Mouse (Mus musculus): Measurements from ENCODE around the gene Ccdc24.

DNA sequence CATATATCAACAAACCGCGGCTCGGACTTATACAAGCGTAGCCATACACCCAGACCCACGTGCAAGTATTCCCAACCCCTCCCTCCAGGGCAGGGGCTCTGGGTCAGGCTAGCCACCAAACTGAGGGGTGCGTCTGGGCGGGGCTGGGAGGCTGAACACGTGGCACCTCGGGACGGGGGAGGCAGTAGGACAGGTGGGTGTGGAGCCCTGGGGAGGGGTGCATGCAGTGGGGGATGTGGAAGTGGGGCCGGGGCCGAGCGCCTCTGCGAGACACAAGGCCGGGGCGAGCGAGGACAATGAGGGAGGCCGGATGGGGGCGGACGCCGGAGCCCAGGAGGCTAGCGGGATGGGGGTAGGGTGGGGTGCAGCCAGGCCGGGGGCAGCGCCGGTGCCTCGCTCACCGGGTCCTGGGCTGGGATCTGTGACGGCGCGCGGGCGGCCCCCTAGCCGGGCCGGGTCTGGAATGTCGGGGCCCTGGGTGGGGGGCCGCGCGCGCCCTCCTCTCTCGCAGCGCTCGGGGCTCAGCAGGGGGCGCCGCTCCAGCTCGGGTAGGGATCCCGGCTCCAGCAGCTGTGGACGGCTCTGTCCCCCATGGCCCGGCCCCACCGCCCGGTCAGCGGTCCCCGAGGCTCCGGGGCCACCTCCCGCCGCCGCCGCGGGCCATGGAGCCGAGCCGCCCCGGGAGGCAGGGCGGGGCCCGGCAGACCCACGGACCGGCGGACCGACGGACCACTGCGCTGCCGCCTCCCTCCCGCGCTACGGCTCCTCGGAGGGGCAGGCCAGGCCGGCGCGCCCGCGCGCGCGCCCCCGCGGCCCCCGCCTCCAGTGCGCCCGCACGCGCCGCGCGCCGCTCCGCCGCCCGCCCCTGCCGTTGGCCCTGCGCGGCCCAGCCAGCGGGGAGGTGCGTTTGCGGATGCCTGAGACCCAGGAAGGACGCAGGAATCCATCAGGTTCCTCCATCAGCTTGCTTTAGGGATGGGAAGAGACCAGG is 10.6 kb upstream of the Ccdc24 start, which contains the start of gene B4galt2:
- peak; percentile 17; the same call in 1 of the 2 replicates for TF ChIP-seq CTCF (IDR thresholded peaks at IDR 0.05; ENCODE audit: low read depth)
- TF ChIP-seq EP300 (IDR thresholded peaks at IDR 0.05; ENCODE audit: low read depth): no peak
